Mouse (Mus musculus) liver, embryonic 11.5 days (tissue): ENCODE results near the gene Mad1l1. TPM values are rescaled to one million over a fixed set of nuclear protein-coding genes. Genes with fewer than 3 reads are reported as not detected.

Experiments used
- ATAC-seq: fragments of 200-750 bp; cut with Nextera tagmentation; replicated peaks from 2 replicates; pipeline ENCODE4 v1.8.0; 2017; ENCODE audit warnings: moderate number of reproducible peaks, mild to moderate bottlenecking, moderate TSS enrichment, moderate library complexity; ENCODE audit not compliant: low FRiP score
- DNase-seq: peaks from one replicate; pipeline ENCODE4 v3.0.0-alpha.2; 2017; ENCODE audit warnings: low spot score
- H3K27ac ChIP-seq: fragments of 300-500 bp; sonication (generic); 2 replicates; pipeline ENCODE4 v1.5.1; 2014; ENCODE audit warnings: mild to moderate bottlenecking, low read depth, low read length, control low read depth
- H3K27me3 ChIP-seq: fragments of 300-500 bp; sonication (generic); replicated peaks from 2 replicates; pipeline ENCODE4 v1.6.1; 2014; ENCODE audit warnings: low read length, mixed read lengths; ENCODE audit not compliant: control insufficient read depth, insufficient read depth
- H3K36me3 ChIP-seq: fragments of 300-500 bp; sonication (generic); 2 replicates; pipeline ENCODE4 v1.6.1; 2014; ENCODE audit warnings: mild to moderate bottlenecking, low read length, moderate library complexity, mixed read lengths; ENCODE audit not compliant: control insufficient read depth, insufficient read depth
- H3K4me1 ChIP-seq: fragments of 300-500 bp; sonication (generic); replicated peaks from 2 replicates; pipeline ENCODE4 v1.6.1; 2014; ENCODE audit warnings: low read length, mixed read lengths; ENCODE audit not compliant: control insufficient read depth, insufficient read depth
- H3K4me2 ChIP-seq: fragments of 300-500 bp; sonication (generic); 2 replicates; pipeline ENCODE4 v1.6.1; 2014; ENCODE audit warnings: mild to moderate bottlenecking, control low read depth, moderate library complexity
- H3K4me3 ChIP-seq: fragments of 300-500 bp; sonication (generic); 2 replicates; pipeline ENCODE4 v1.5.1; 2014; ENCODE audit warnings: low read depth, low read length, control low read depth
- H3K9ac ChIP-seq: fragments of 300-500 bp; sonication (generic); 2 replicates; pipeline ENCODE4 v1.6.1; 2014; ENCODE audit warnings: low read depth, low read length, control low read depth
- H3K9me3 ChIP-seq: fragments of 300-500 bp; sonication (generic); 2 replicates; pipeline ENCODE4 v1.6.1; 2016; ENCODE audit warnings: low read length, inconsistent platforms, mixed read lengths; ENCODE audit not compliant: control insufficient read depth
- WGBS: fragments of 180-500 bp; shearing (Covaris S2); extraction: QIAGEN DNeasy Blood & Tissue Kit; methylation state at CpG from one replicate; pipeline ENCODE4 v1.1.7; 2014; 5-methylcytosine and 5-hydroxymethylcytosine counted together
- polyA plus RNA-seq: library from polyadenylated mRNA; unstranded; fragments of >200 nt; fragmentation: Nextera tagmentation; extraction: Ambion mirVana; gene quantifications from 2 replicates; pipeline ENCODE4 v1.2.1, GENCODE M21; 2014

Gene Mad1l1
- polyA plus RNA-seq, 1 experiment from 2014 or later: 43.0 TPM

DNA sequence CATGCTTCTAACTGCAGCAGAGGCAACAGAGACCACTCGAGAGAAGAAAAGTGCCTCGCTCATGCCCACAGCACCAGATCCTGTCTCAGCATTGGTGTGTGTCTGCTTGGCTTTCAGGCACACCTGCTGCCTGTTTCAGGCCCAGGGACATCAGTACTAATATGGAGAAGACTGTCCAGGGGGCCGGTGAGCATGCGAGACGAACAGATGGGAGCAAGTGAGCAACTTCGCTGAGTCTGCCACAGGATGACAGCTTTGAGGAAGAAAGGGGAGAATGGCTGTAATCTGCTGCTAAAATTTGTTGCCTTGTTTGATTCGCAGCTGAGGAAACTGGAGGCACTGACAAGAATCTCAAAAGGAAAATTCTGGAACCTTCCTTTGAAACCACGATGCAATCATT lies 227.9 kb downstream of the Mad1l1 start:
- Histone ChIP-seq H3K9ac (no peak overlapping the region), H3K27me3 (no peaks in the 10 kb centered on the region), H3K36me3 (no peaks in the 10 kb centered on the region; the same call in 1 of the 2 replicates), H3K9me3 (no peaks in the 10 kb centered on the region), H3K4me3 (no peak overlapping the region), H3K4me2 (no peak overlapping the region), H3K4me1 (no peaks in the 10 kb centered on the region), H3K27ac (no peak overlapping the region)
- 87% methylated on average over 8 of the region's 8 CpGs for WGBS
- DNase-seq (no peak), ATAC-seq (no peak)

DNA sequence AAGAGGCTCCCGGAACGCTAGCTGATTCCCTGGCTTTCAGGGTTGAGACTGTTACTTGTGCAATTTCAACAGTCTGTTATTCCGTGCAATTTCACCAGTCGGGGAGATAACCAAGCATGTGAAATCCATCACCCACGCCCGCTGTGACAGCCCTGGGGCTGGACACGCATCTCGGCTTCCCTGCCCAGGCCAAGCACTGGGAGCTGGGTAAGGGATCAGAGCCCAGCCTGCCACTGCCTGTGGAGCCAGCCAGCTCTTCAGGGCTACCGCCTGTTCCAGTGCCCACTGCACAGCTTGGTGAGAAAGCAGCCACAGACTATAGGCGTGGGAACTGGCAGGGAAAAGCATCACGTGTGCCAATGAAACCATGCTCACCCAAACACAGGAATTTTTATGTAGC lies 229.8 kb downstream of the Mad1l1 start:
- no peaks in the 10 kb centered on the region for H3K4me1 ChIP-seq
- no peak overlapping the region for H3K27ac ChIP-seq
- H3K36me3 ChIP-seq: no peaks in the 10 kb centered on the region; the same call in 1 of the 2 replicates
- H3K9me3 ChIP-seq: no peaks in the 10 kb centered on the region
- no peak for ATAC-seq
- no peak for DNase-seq
- WGBS: 86% methylated on average over 11 of the region's 11 CpGs
- no peak overlapping the region for H3K4me2 ChIP-seq
- no peak overlapping the region for H3K4me3 ChIP-seq
- no peak overlapping the region for H3K9ac ChIP-seq
- H3K27me3 ChIP-seq: no peaks in the 10 kb centered on the region

GRCm38 (mm10) chr5:140089263-140089662 lies 232.1 kb downstream of the Mad1l1 start:
- Histone ChIP-seq H3K4me3 (no peak overlapping the region), H3K36me3 (peaks cover 2% of the 10 kb centered on the region; the same call in 1 of the 2 replicates), H3K9me3 (no peaks in the 10 kb centered on the region), H3K27ac (no peak overlapping the region), H3K4me2 (no peak overlapping the region), H3K4me1 (no peaks in the 10 kb centered on the region), H3K27me3 (no peaks in the 10 kb centered on the region), H3K9ac (no peak overlapping the region)
- DNase-seq (no peak), ATAC-seq (no peak)

- Histone ChIP-seq H3K9me3 (no peaks in the 10 kb centered on the region), H3K9ac (no peak overlapping the region), H3K4me3 (no peak overlapping the region), H3K4me1 (no peaks in the 10 kb centered on the region), H3K36me3 (peaks cover 2% of the 10 kb centered on the region; the same call in 1 of the 2 replicates), H3K27me3 (no peaks in the 10 kb centered on the region), H3K27ac (no peak overlapping the region), H3K4me2 (no peak overlapping the region)
- 90% methylated on average over 7 of the region's 7 CpGs for WGBS
- ATAC-seq (no peak), DNase-seq (no peak)
Observed at GRCm38 (mm10) chr5:140087242-140087641, 234.1 kb downstream of the Mad1l1 start.

DNA sequence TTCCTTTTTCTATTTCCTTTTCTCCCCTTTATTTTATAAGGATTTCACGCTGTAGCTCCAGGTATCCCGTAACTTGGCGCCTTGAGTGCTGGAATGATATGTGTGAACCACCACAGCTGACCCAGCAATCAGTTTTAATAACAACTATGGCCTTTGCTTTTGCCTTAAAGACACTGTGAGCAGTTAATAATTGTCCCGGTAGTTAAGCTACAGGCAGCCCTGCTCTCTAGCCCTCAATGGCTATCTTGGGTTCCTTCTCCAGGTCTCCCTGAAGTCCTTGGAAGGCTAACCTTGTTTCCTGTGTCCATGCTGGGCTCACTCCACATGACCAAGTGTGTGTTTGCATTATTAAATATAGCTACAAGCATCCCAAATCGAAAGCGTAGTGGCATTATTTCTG lies 237.0 kb downstream of the Mad1l1 start:
- Histone ChIP-seq H3K27ac (no peak overlapping the region), H3K9ac (no peak overlapping the region), H3K9me3 (no peaks in the 10 kb centered on the region), H3K36me3 (peaks cover 2% of the 10 kb centered on the region; the same call in 1 of the 2 replicates), H3K4me3 (no peak overlapping the region), H3K4me1 (no peaks in the 10 kb centered on the region), H3K4me2 (no peak overlapping the region), H3K27me3 (no peaks in the 10 kb centered on the region)
- ATAC-seq (no peak), DNase-seq (no peak)
- 94% methylated on average over 6 of the region's 6 CpGs for WGBS

DNA sequence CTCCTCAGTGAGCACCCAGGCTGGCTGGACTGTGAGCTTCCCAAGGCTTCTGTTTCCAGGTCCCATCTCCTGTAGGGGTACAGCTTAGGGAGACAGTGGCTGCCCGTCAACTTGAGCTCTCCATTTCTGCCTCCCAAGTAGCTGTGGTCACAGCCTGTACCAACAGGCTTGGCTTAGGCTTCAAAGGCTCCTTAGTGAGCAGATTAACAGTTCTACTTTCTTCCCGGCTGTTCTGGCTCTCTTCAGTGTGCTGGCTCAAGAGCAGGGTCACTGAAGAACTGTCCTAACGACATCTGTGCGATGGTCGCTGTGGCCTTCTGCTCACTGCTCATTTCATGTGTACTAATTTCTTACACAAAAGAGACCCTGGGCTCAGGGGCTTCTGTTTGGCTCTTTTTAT lies 237.4 kb downstream of the Mad1l1 start:
- no peak for DNase-seq
- Histone ChIP-seq H3K9ac (no peak overlapping the region), H3K4me1 (no peaks in the 10 kb centered on the region), H3K27ac (no peak overlapping the region), H3K4me2 (no peak overlapping the region), H3K36me3 (peaks cover 2% of the 10 kb centered on the region; the same call in 1 of the 2 replicates), H3K27me3 (no peaks in the 10 kb centered on the region), H3K9me3 (no peaks in the 10 kb centered on the region), H3K4me3 (no peak overlapping the region)
- WGBS: 75% methylated on average over 5 of the region's 5 CpGs
- no peak for ATAC-seq

DNA sequence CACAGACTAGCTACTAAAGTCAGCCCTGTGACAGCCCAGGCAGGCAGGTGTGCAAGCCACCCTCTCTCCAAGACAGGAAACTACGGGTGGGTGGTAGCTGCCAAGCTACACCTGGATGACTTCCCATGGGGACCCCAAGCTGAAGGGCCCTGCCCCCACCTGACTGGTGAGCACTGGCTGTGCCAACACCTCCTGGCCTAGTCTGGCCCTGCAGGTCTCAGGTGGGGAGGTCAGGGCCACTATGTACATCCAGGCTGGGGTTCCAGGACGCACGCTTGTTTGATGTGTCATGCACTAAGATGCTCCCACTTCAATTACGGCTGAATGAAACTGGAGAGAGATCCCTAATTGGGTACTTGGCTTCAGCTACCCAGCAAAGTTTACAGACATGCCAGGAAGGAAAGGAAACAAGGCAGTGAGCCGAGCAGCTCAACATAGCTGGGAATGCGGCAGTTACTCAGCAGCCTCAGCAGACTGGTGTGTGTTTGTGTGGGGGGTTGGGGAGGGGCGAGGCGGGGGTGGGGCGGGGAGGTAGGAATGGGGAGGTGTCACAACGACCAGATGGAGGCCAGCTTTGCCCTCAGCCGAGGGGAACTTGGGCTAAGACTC lies 239.0 kb downstream of the Mad1l1 start:
- Histone ChIP-seq H3K4me3 (no peak overlapping the region), H3K9ac (no peak overlapping the region), H3K27ac (no peak overlapping the region), H3K9me3 (no peaks in the 10 kb centered on the region), H3K4me1 (no peaks in the 10 kb centered on the region), H3K36me3 (peaks cover 2% of the 10 kb centered on the region; the same call in 1 of the 2 replicates), H3K27me3 (no peaks in the 10 kb centered on the region), H3K4me2 (no peak overlapping the region)
- DNase-seq (no peak), ATAC-seq (no peak)
- WGBS: 56% methylated on average over 10 of the region's 11 CpGs

- 83% methylated on average over 10 of the region's 10 CpGs for whole genome bisulfite sequencing
- no peak overlapping the region for H3K9ac ChIP-seq
- no peak overlapping the region for H3K4me3 ChIP-seq
- H3K27ac ChIP-seq: no peak overlapping the region
- H3K27me3 ChIP-seq: no peaks in the 10 kb centered on the region
- no peak overlapping the region for H3K4me2 ChIP-seq
- no peaks in the 10 kb centered on the region; the same call in 1 of the 2 replicates for H3K36me3 ChIP-seq
- H3K4me1 ChIP-seq: no peaks in the 10 kb centered on the region
- ATAC-seq: no peak
- DNase-seq: no peak
- no peaks in the 10 kb centered on the region for H3K9me3 ChIP-seq
Observed at GRCm38 (mm10) chr5:140081084-140081483, 240.3 kb downstream of the Mad1l1 start.

- H3K4me1 ChIP-seq: no peaks in the 10 kb centered on the region
- no peak overlapping the region for H3K27ac ChIP-seq
- no peak for ATAC-seq
- no peaks in the 10 kb centered on the region for H3K36me3 ChIP-seq
- H3K9me3 ChIP-seq: no peaks in the 10 kb centered on the region
- H3K4me3 ChIP-seq: no peak overlapping the region
- H3K9ac ChIP-seq: no peak overlapping the region
- DNase-seq: no peak
- H3K27me3 ChIP-seq: no peaks in the 10 kb centered on the region
- 91% methylated on average over 4 of the region's 4 CpGs for WGBS
- H3K4me2 ChIP-seq: no peak overlapping the region
Observed at GRCm38 (mm10) chr5:140079511-140079910, 241.8 kb downstream of the Mad1l1 start.
